Mouse (Mus musculus) midbrain, embryonic 16.5 days (tissue): ENCODE data around the gene Prkg2. TPM values are rescaled to one million over a fixed set of nuclear protein-coding genes. Genes with fewer than 3 reads are reported as not detected.

Source experiments
- ATAC-seq: fragments of 200-750 bp; cut with Nextera tagmentation; 2 replicates; pipeline ENCODE4 v1.8.0; 2017; ENCODE audit warnings: moderate TSS enrichment
- H3K27ac ChIP-seq: fragments of 300-500 bp; sonication (generic); 2 replicates; pipeline ENCODE4 v1.5.1; 2014; ENCODE audit warnings: mild to moderate bottlenecking, low read length, mixed read lengths
- H3K27me3 ChIP-seq: fragments of 300-500 bp; sonication (generic); 2 replicates; pipeline ENCODE4 v1.6.1; 2014; ENCODE audit warnings: low read depth, low read length, mixed read lengths; ENCODE audit not compliant: control insufficient read depth, insufficient read depth
- H3K36me3 ChIP-seq: fragments of 300-500 bp; sonication (generic); 2 replicates; pipeline ENCODE4 v1.6.1; 2014; ENCODE audit warnings: mild to moderate bottlenecking, low read length, moderate library complexity, mixed read lengths; ENCODE audit not compliant: control insufficient read depth, insufficient read depth
- H3K4me1 ChIP-seq: fragments of 300-500 bp; sonication (generic); 2 replicates; pipeline ENCODE4 v1.6.1; 2014; ENCODE audit warnings: mild to moderate bottlenecking, low read length, mixed read lengths; ENCODE audit not compliant: control insufficient read depth, insufficient read depth
- H3K4me2 ChIP-seq: fragments of 300-500 bp; sonication (generic); 2 replicates; pipeline ENCODE4 v1.6.1; 2014; ENCODE audit warnings: mild to moderate bottlenecking, low read length, mixed read lengths
- H3K4me3 ChIP-seq: fragments of 300-500 bp; sonication (generic); 2 replicates; pipeline ENCODE4 v1.5.1; 2014; ENCODE audit warnings: low read depth, mild to moderate bottlenecking, low read length, moderate library complexity, mixed read lengths
- H3K9ac ChIP-seq: fragments of 300-500 bp; sonication (generic); 2 replicates; pipeline ENCODE4 v1.6.1; 2014; ENCODE audit warnings: low read depth, low read length, mixed read lengths
- H3K9me3 ChIP-seq: fragments of 300-500 bp; sonication (generic); replicated peaks from 2 replicates; pipeline ENCODE4 v1.6.1; 2014; ENCODE audit warnings: mild to moderate bottlenecking, low read length, mixed read lengths; ENCODE audit not compliant: control insufficient read depth, poor library complexity, severe bottlenecking
- WGBS: fragments of 180-500 bp; shearing (Covaris S2); extraction: QIAGEN DNeasy Blood & Tissue Kit; methylation state at CpG from one replicate; pipeline ENCODE4 v1.1.7; 2014; 5-methylcytosine and 5-hydroxymethylcytosine counted together
- polyA plus RNA-seq: library from polyadenylated mRNA; unstranded; fragments of >200 nt; fragmentation: Nextera tagmentation; extraction: Ambion mirVana; gene quantifications from 2 replicates; pipeline ENCODE4 v1.2.1, GENCODE M21; 2015

The Prkg2 gene
- polyA plus RNA-seq, 1 experiment from 2014 or later, result 2.8 TPM

GRCm38 (mm10) chr5:98986459-98986858, 50.7 kb downstream of the Prkg2 start:
- peak; percentile 60; the same call in 1 of the 2 replicates for ATAC-seq
- Histone ChIP-seq H3K4me3 (no peak overlapping the region), H3K9ac (no peak overlapping the region), H3K27me3 (no peaks in the 10 kb centered on the region), H3K9me3 (no peaks in the 10 kb centered on the region), H3K4me2 (no peak overlapping the region), H3K27ac (peak overlapping the region; percentile 47; the same call in 1 of the 2 replicates), H3K4me1 (peaks cover 16% of the 10 kb centered on the region), H3K36me3 (no peaks in the 10 kb centered on the region)
- WGBS, result 14% methylated on average over 4 of the region's 4 CpGs

GRCm38 (mm10) chr5:98986011-98986410, 51.1 kb downstream of the Prkg2 start:
- Histone ChIP-seq H3K36me3 (no peaks in the 10 kb centered on the region; the same call in 1 of the 2 replicates), H3K4me2 (no peak overlapping the region), H3K9me3 (no peaks in the 10 kb centered on the region), H3K27me3 (no peaks in the 10 kb centered on the region), H3K27ac (peak overlapping the region; percentile 47; the same call in 1 of the 2 replicates), H3K9ac (no peak overlapping the region), H3K4me1 (peaks cover 16% of the 10 kb centered on the region), H3K4me3 (no peak overlapping the region)
- WGBS, result 12% methylated on average over 4 of the region's 4 CpGs
- ATAC-seq, result no peak

- no peak overlapping the region for H3K4me2 ChIP-seq
- no peak overlapping the region for H3K27ac ChIP-seq
- 49% methylated on average over 3 of the region's 3 CpGs for WGBS
- no peaks in the 10 kb centered on the region for H3K27me3 ChIP-seq
- peaks cover 16% of the 10 kb centered on the region for H3K4me1 ChIP-seq
- H3K9me3 ChIP-seq, result no peaks in the 10 kb centered on the region
- ATAC-seq, result no peak
- no peaks in the 10 kb centered on the region; the same call in 1 of the 2 replicates for H3K36me3 ChIP-seq
- H3K4me3 ChIP-seq, result no peak overlapping the region
- H3K9ac ChIP-seq, result no peak overlapping the region
Measured at GRCm38 (mm10) chr5:98985077-98985476, 52.1 kb downstream of the Prkg2 start.

- H3K36me3 ChIP-seq, result no peaks in the 10 kb centered on the region; the same call in 1 of the 2 replicates
- no peaks in the 10 kb centered on the region for H3K9me3 ChIP-seq
- H3K9ac ChIP-seq, result no peak overlapping the region
- no peak overlapping the region for H3K27ac ChIP-seq
- peaks cover 14% of the 10 kb centered on the region for H3K4me1 ChIP-seq
- ATAC-seq, result no peak
- H3K4me2 ChIP-seq, result no peak overlapping the region
- no peak overlapping the region for H3K4me3 ChIP-seq
- WGBS, result 92% methylated on average over 7 of the region's 7 CpGs
- no peaks in the 10 kb centered on the region for H3K27me3 ChIP-seq
Measured at GRCm38 (mm10) chr5:98981304-98981703, 55.8 kb downstream of the Prkg2 start.

- H3K9me3 ChIP-seq, result no peaks in the 10 kb centered on the region
- WGBS, result 75% methylated on average over 6 of the region's 6 CpGs
- no peak overlapping the region for H3K9ac ChIP-seq
- no peak for ATAC-seq
- peaks cover 12% of the 10 kb centered on the region; the same call in 1 of the 2 replicates for H3K4me1 ChIP-seq
- H3K27ac ChIP-seq, result no peak overlapping the region
- no peak overlapping the region for H3K4me3 ChIP-seq
- no peak overlapping the region for H3K4me2 ChIP-seq
- H3K27me3 ChIP-seq, result no peaks in the 10 kb centered on the region
- H3K36me3 ChIP-seq, result no peaks in the 10 kb centered on the region; the same call in 1 of the 2 replicates
Measured at GRCm38 (mm10) chr5:98978316-98978715, 58.8 kb downstream of the Prkg2 start.

GRCm38 (mm10) chr5:98975877-98976672, 61.1 kb downstream of the Prkg2 start:
- no peaks in the 10 kb centered on the region for H3K27me3 ChIP-seq
- H3K9ac ChIP-seq, result no peak overlapping the region
- H3K4me1 ChIP-seq, result peaks cover 12% of the 10 kb centered on the region; the same call in 1 of the 2 replicates
- no peak overlapping the region for H3K4me3 ChIP-seq
- peak; percentile 81 for ATAC-seq
- 34% methylated on average over 10 of the region's 10 CpGs for WGBS
- peak overlapping the region; percentile 21; the same call in 1 of the 2 replicates for H3K4me2 ChIP-seq
- H3K36me3 ChIP-seq, result no peaks in the 10 kb centered on the region; the same call in 1 of the 2 replicates
- 0 out of 2 replicates have a peak overlapping the region, but pooled peaks have one; percentile 44 for H3K27ac ChIP-seq
- no peaks in the 10 kb centered on the region; the same call in 1 of the 2 replicates for H3K9me3 ChIP-seq

GRCm38 (mm10) chr5:98966679-98967078, 70.5 kb downstream of the Prkg2 start:
- no peak overlapping the region for H3K27ac ChIP-seq
- no peak for ATAC-seq
- no peak overlapping the region for H3K4me2 ChIP-seq
- H3K9me3 ChIP-seq, result no peaks in the 10 kb centered on the region
- H3K4me3 ChIP-seq, result no peak overlapping the region
- H3K4me1 ChIP-seq, result peaks cover 2% of the 10 kb centered on the region; the same call in 1 of the 2 replicates
- H3K27me3 ChIP-seq, result no peaks in the 10 kb centered on the region
- H3K9ac ChIP-seq, result no peak overlapping the region
- no peaks in the 10 kb centered on the region for H3K36me3 ChIP-seq
- 87% methylated on average over 9 of the region's 9 CpGs for WGBS

- no peaks in the 10 kb centered on the region for H3K27me3 ChIP-seq
- no peak overlapping the region for H3K4me3 ChIP-seq
- no peaks in the 10 kb centered on the region for H3K9me3 ChIP-seq
- no peak overlapping the region for H3K9ac ChIP-seq
- 34% methylated on average over 4 of the region's 4 CpGs for WGBS
- H3K36me3 ChIP-seq, result no peaks in the 10 kb centered on the region
- no peak overlapping the region for H3K27ac ChIP-seq
- peaks cover 2% of the 10 kb centered on the region; the same call in 1 of the 2 replicates for H3K4me1 ChIP-seq
- no peak for ATAC-seq
- no peak overlapping the region for H3K4me2 ChIP-seq
Measured at GRCm38 (mm10) chr5:98965139-98965538, 72.0 kb downstream of the Prkg2 start.

- H3K36me3 ChIP-seq, result no peaks in the 10 kb centered on the region
- H3K4me2 ChIP-seq, result no peak overlapping the region
- ATAC-seq, result no peak
- no peak overlapping the region for H3K27ac ChIP-seq
- H3K9ac ChIP-seq, result no peak overlapping the region
- no peaks in the 10 kb centered on the region for H3K27me3 ChIP-seq
- H3K4me3 ChIP-seq, result no peak overlapping the region
- no peaks in the 10 kb centered on the region for H3K9me3 ChIP-seq
- H3K4me1 ChIP-seq, result peaks cover 2% of the 10 kb centered on the region; the same call in 1 of the 2 replicates
- 79% methylated on average over 6 of the region's 6 CpGs for WGBS
Measured at GRCm38 (mm10) chr5:98964367-98964766, 72.8 kb downstream of the Prkg2 start.
